8 mouse cellular contexts compared by ENCODE assay signal in the genomic region with DNA sequence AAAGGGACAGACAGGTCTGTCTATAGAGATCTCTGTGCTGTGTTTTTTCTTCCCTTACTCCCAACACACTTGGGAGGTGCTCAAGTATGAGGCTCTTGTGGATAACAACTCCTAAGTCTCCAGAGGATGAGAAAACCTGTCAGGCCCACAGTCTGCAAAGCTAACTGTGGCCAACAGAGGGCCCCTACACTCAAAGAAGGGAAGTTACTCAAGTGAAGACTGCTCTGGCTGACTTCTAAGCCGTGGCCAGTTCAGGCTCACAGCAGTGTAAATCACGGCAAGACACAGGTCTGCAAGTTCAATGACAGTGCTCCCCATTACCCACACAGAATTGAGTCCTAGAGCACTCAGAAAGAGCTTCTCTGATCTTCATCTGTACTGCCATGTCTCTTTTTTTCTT. TPM values are rescaled to one million over a fixed set of nuclear protein-coding genes. Genes with fewer than 3 reads are reported as not detected.
DNase-seq lines count a peak whose midpoint lies in the region; ATAC-seq and TF ChIP-seq lines count a peak whose summit lies in the region.

No protein-coding gene starts in this region.

- intact Hi-C loops in left cerebral cortex, adult 2 months (cut with DNase I): loop anchor here (10.0 kb wide), 2 partner anchors 1134 to 1164 kb away; no protein-coding TSS in a partner anchor
- intact Hi-C loops in left cerebral cortex, postnatal 10 days (cut with DNase I): no loop called here

- H3K4me1 ChIP-seq in cerebellum, adult 2 months (ENCODE audit: control insufficient read depth, insufficient read depth, low read length): no peaks in the 10 kb centered on the region
- H3K4me1 ChIP-seq in ES-E14 (ENCODE audit: control insufficient read depth in 2 of 2, insufficient read depth in 2 of 2, low read length in 2 of 2, poor library complexity in 1 of 2): no peaks in the 10 kb centered on the region
- no peaks in the 10 kb centered on the region for H3K4me1 ChIP-seq in embryonic facial prominence, embryonic 11.5 days (ENCODE audit: control insufficient read depth, insufficient read depth, low read length)
- peaks cover 5% of the 10 kb centered on the region for H3K4me1 ChIP-seq in forebrain, embryonic 10.5 days

- no peaks in the 10 kb centered on the region for H3K9me3 ChIP-seq in ES-E14 (ENCODE audit: control insufficient read depth, insufficient read depth, low read depth, low read length)
- no peaks in the 10 kb centered on the region for H3K9me3 ChIP-seq in embryonic facial prominence, embryonic 11.5 days (replicated peaks; ENCODE audit: control insufficient read depth, low read length)
- H3K9me3 ChIP-seq in forebrain, embryonic 10.5 days: no peaks in the 10 kb centered on the region

- TF ChIP-seq POLR2A in cerebellum, adult 2 months (IDR thresholded peaks at IDR 0.05; ENCODE audit: borderline replicate concordance, insufficient read depth, low read length): no peak

- 27% methylated on average over 2 of the region's 2 CpGs for WGBS in cerebellum, adult 2 months
- 28% methylated on average over 2 of the region's 2 CpGs for WGBS in embryonic facial prominence, embryonic 11.5 days
- WGBS in forebrain, embryonic 10.5 days: 42% methylated on average over 2 of the region's 2 CpGs

- in situ Hi-C loops in ES-E14 (cut with MboI; ENCODE audit: low sequenced_read_pairs in 2 of 2, unreplicated experiment in 2 of 2): no loop called here

- H3K9ac ChIP-seq in ES-E14 (ENCODE audit: insufficient read depth, low read depth, low read length, poor library complexity, severe bottlenecking): no peak overlapping the region
- no peak overlapping the region for H3K9ac ChIP-seq in embryonic facial prominence, embryonic 11.5 days (replicated peaks; ENCODE audit: low read length)

- H3K27ac ChIP-seq in cerebellum, adult 2 months (ENCODE audit: insufficient read depth, low read length): no peak overlapping the region
- H3K27ac ChIP-seq in left cerebral cortex, adult 2 months: no peak overlapping the region
- H3K27ac ChIP-seq in ES-E14 (ENCODE audit: insufficient read depth, low read depth, low read length, poor library complexity, severe bottlenecking): no peak overlapping the region
- H3K27ac ChIP-seq in embryonic facial prominence, embryonic 11.5 days (replicated peaks; ENCODE audit: low read depth, low read length): no peak overlapping the region
- H3K27ac ChIP-seq in forebrain, embryonic 10.5 days: no peak overlapping the region

- no peak overlapping the region for H3K4me2 ChIP-seq in embryonic facial prominence, embryonic 11.5 days (ENCODE audit: low read depth, low read length)

- peak; percentile 40; the same call in 1 of the 2 replicates for TF ChIP-seq CTCF in cerebellum, adult 2 months (IDR thresholded peaks at IDR 0.05; ENCODE audit: borderline replicate concordance, insufficient read depth, low read depth, low read length)
- peak; percentile 62 for TF ChIP-seq CTCF in left cerebral cortex, adult 2 months (IDR thresholded peaks at IDR 0.05)

- DNase-seq in cerebellum, adult 2 months: no peak
- no peak for DNase-seq in cerebellum, adult 8-10 months
- peak in 1 of 2 experiments; percentile 22 for DNase-seq in left cerebral cortex, adult 2 months (ENCODE audit: extremely low spot score in 1 of 2, low spot score in 2 of 2)
- no peak for DNase-seq in left cerebral cortex, postnatal 10 days (ENCODE audit: extremely low spot score in 1 of 2, low spot score in 2 of 2)
- peak; percentile 20 for DNase-seq in ES-E14 (ENCODE audit: low read depth, low spot score)
- DNase-seq in embryonic facial prominence, embryonic 11.5 days (ENCODE audit: low spot score): peak; percentile 58
- DNase-seq in forebrain, embryonic 10.5 days (ENCODE audit: extremely low spot score, low spot score): no peak

- no peaks in the 10 kb centered on the region for H3K27me3 ChIP-seq in cerebellum, adult 2 months (ENCODE audit: control insufficient read depth, insufficient read depth, low read length)
- no peaks in the 10 kb centered on the region for H3K27me3 ChIP-seq in embryonic facial prominence, embryonic 11.5 days (ENCODE audit: control insufficient read depth, insufficient read depth, low read length)
- no peaks in the 10 kb centered on the region for H3K27me3 ChIP-seq in forebrain, embryonic 10.5 days (ENCODE audit: poor library complexity, severe bottlenecking)

- peaks cover 2% of the 10 kb centered on the region; the same call in 1 of the 2 replicates for H3K36me3 ChIP-seq in ES-E14 (ENCODE audit: control insufficient read depth, insufficient read depth, low read length, poor library complexity, severe bottlenecking)
- H3K36me3 ChIP-seq in embryonic facial prominence, embryonic 11.5 days (replicated peaks; ENCODE audit: control insufficient read depth, insufficient read depth, low read depth, low read length): no peaks in the 10 kb centered on the region
- H3K36me3 ChIP-seq in forebrain, embryonic 10.5 days (replicated peaks): peaks cover 9% of the 10 kb centered on the region

- no peak overlapping the region for H3K4me3 ChIP-seq in cerebellum, adult 2 months (replicated peaks; ENCODE audit: insufficient read depth, low read depth, low read length)
- H3K4me3 ChIP-seq in left cerebral cortex, adult 2 months: no peak overlapping the region
- no peak overlapping the region for H3K4me3 ChIP-seq in ES-E14 (ENCODE audit: insufficient read depth in 1 of 2, low read depth in 1 of 2, low read length in 2 of 2, poor library complexity in 1 of 2, severe bottlenecking in 1 of 2)
- H3K4me3 ChIP-seq in embryonic facial prominence, embryonic 11.5 days (ENCODE audit: low read depth, low read length): no peak overlapping the region
- no peak overlapping the region for H3K4me3 ChIP-seq in forebrain, embryonic 10.5 days

- ATAC-seq in embryonic facial prominence, embryonic 11.5 days (replicated peaks; ENCODE audit: insufficient number of reproducible peaks, low FRiP score, low TSS enrichment, low read depth): no peak; the same call in 1 of the 2 replicates
- peak; percentile 76 for ATAC-seq in megakaryocyte-erythroid progenitor cell, adult 5-6 weeks (replicated peaks; ENCODE audit: low FRiP score, low TSS enrichment, poor library complexity, severe bottlenecking)

TF ChIP-seq in ES-E14, 5 proteins besides CTCF, POLR2A, EP300 and RAD21:
- no peak for TF ChIP-seq ZNF384 (IDR thresholded peaks at IDR 0.05; ENCODE audit: low read depth, low read length)
- no peak for TF ChIP-seq MAFK (IDR thresholded peaks at IDR 0.05; ENCODE audit: insufficient read depth, low read depth, low read length)
- no peak for TF ChIP-seq ZC3H11A (IDR thresholded peaks at IDR 0.05; ENCODE audit: borderline replicate concordance, low read depth, low read length)

RNA-seq across cellular contexts. Expression of gene Micu2, which starts 48.0 kb away (rescaled TPM):
- polyA plus RNA-seq in cerebellum, adult 2 months (2012; rRNA removed): 19.8 and 21.3 TPM in 2 replicates
- 10 to 100 TPM; 25.6 to 26.0 TPM for total RNA-seq in left cerebral cortex, adult 2 months (2021)
- total RNA-seq in left cerebral cortex, postnatal 10 days (2021): 10 to 100 TPM; 34.5 to 35.4 TPM
- total RNA-seq in ES-E14 (2012; rRNA removed): 7.6 and 7.9 TPM in 2 replicates
- 67.6 and 72.6 TPM in 2 replicates for polyA plus RNA-seq in embryonic facial prominence, embryonic 11.5 days (2014; fragmentation: Nextera tagmentation; extraction: Ambion mirVana)
- 28.9 and 32.4 TPM in 2 replicates for total RNA-seq in megakaryocyte-erythroid progenitor cell, adult 5-6 weeks (2014; fragmentation: Nextera tagmentation)
- total RNA-seq in megakaryocyte-erythroid progenitor cell, adult 5-6 weeks (2017): 73.5 and 107 TPM in 2 replicates
- polyA plus RNA-seq in forebrain, embryonic 10.5 days (2016; fragmentation: Nextera tagmentation; extraction: Ambion mirVana): 55.4 and 58.2 TPM in 2 replicates

Comparison
In these comparisons a context has a peak if more than half of its experiments do, and no peak if none do; other contexts are left out.
1. DNase-seq: peak in ES-E14 (single experiment) and embryonic facial prominence, embryonic 11.5 days (single experiment); none in cerebellum, adult 2 months (0 of 2), cerebellum, adult 8-10 months (single experiment), left cerebral cortex, postnatal 10 days (0 of 2) and forebrain, embryonic 10.5 days (single experiment).